Mouse (Mus musculus) forebrain, embryonic 15.5 days (tissue): ENCODE data around the gene Map1b. TPM values are rescaled to one million over a fixed set of nuclear protein-coding genes. Genes with fewer than 3 reads are reported as not detected.

Source experiments
- ATAC-seq: fragments of 200-750 bp; cut with Nextera tagmentation; replicated peaks from 2 replicates; pipeline ENCODE4 v1.8.0; 2017; ENCODE audit warnings: mild to moderate bottlenecking, moderate TSS enrichment, moderate library complexity
- H3K27ac ChIP-seq: fragments of 300-500 bp; sonication (generic); replicated peaks from 2 replicates; pipeline ENCODE4 v1.5.1; 2015; ENCODE audit warnings: mild to moderate bottlenecking, inconsistent platforms
- H3K27me3 ChIP-seq: fragments of 300-500 bp; sonication (generic); 2 replicates; pipeline ENCODE4 v1.6.1; 2015; ENCODE audit warnings: inconsistent platforms
- H3K36me3 ChIP-seq: fragments of 300-500 bp; sonication (generic); 2 replicates; pipeline ENCODE4 v1.6.1; 2015; ENCODE audit warnings: mild to moderate bottlenecking, inconsistent platforms
- H3K4me1 ChIP-seq: fragments of 300-500 bp; sonication (generic); 2 replicates; pipeline ENCODE4 v1.6.1; 2015; ENCODE audit warnings: inconsistent platforms
- H3K4me2 ChIP-seq: fragments of 300-500 bp; sonication (generic); replicated peaks from 2 replicates; pipeline ENCODE4 v1.6.1; 2015; ENCODE audit warnings: mild to moderate bottlenecking, inconsistent platforms
- H3K4me3 ChIP-seq: fragments of 300-500 bp; sonication (generic); 2 replicates; pipeline ENCODE4 v1.5.1; 2015; ENCODE audit warnings: mild to moderate bottlenecking, inconsistent platforms
- H3K9ac ChIP-seq: fragments of 300-500 bp; sonication (generic); replicated peaks from 2 replicates; pipeline ENCODE4 v1.6.1; 2015; ENCODE audit warnings: mild to moderate bottlenecking, inconsistent platforms
- H3K9me3 ChIP-seq: fragments of 300-500 bp; sonication (generic); 2 replicates; pipeline ENCODE4 v1.6.1; 2016; ENCODE audit warnings: inconsistent platforms
- WGBS: fragments of 180-500 bp; shearing (Covaris S2); methylation state at CpG from one replicate; pipeline ENCODE4 v1.1.7; 2015; ENCODE audit warnings: mixed read lengths; 5-methylcytosine and 5-hydroxymethylcytosine counted together
- polyA plus RNA-seq: library from polyadenylated mRNA; unstranded; fragments of >200 nt; fragmentation: Nextera tagmentation; extraction: Ambion mirVana; gene quantifications from 2 replicates; pipeline ENCODE4 v1.2.1, GENCODE M21; 2015

The Map1b gene
- polyA plus RNA-seq, 1 experiment from 2014 or later = 1,899 TPM

DNA sequence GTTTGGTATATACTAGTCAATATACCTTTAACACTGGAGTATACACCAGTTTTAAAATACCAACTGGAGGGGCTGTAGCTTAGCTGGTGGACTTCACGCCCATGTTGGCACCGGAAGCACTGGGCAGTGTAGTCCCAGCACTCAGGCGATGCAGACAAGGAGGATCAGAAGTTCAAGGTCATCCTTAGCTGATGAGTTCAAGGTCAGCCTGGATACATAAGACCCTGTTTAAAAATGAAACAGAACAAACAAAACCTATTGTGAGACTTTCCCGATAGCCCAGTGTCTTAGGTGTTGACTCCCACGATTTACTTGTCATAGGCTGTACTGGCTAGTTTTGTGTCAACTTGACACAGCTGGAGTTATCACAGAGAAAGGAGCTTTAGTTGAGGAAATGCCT, 1.5 kb upstream of the Map1b start:
- H3K4me2 ChIP-seq = no peak overlapping the region
- no peaks in the 10 kb centered on the region for H3K27me3 ChIP-seq
- no peaks in the 10 kb centered on the region for H3K9me3 ChIP-seq
- no peak overlapping the region for H3K4me3 ChIP-seq
- no peak overlapping the region for H3K9ac ChIP-seq
- WGBS = 92% methylated on average over 5 of the region's 5 CpGs
- no peaks in the 10 kb centered on the region for H3K36me3 ChIP-seq
- no peak for ATAC-seq
- no peak overlapping the region for H3K27ac ChIP-seq
- H3K4me1 ChIP-seq = peaks cover 19% of the 10 kb centered on the region

DNA sequence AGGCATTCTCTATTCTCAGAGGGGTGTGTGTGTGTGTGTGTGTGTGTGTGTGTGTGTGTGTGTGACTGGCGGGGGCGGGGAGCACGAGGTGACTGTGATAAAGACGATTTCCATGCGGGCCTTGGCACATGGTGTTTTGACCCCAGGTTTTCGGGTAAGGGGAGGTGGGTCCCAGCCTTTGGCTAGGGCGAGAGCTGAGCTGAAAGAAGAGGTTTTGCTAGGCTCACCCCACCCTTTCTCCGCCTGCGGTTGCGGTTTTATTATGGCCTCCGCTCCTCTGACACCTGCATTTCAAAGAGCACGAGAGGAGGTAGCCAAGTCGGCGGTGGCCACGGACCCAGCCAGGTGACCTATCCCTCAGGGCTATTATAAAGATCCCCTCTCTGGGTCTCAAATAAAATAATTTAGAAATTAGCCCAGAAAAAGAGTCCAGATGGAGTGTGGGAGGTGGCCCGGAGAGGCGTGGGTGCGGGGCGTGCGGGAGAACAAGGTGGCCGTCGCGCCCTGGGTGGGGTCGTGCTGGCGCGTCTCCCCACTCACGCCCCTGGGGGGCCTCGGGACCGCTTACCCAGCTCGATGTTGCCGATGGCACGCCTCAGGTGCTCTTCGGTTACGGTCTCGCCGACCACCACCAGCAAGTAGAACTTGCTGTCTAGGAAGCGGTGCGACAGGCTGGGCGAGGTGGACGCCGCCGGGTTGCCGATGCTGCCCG, 448 bp downstream of the Map1b start:
- peaks cover 38% of the 10 kb centered on the region for H3K4me1 ChIP-seq
- peak overlapping the region; percentile 99 for H3K27ac ChIP-seq
- peak; percentile 27 for ATAC-seq
- H3K4me2 ChIP-seq = peak overlapping the region; percentile 87
- no peaks in the 10 kb centered on the region for H3K27me3 ChIP-seq
- H3K36me3 ChIP-seq = no peaks in the 10 kb centered on the region
- WGBS = under 1% methylated on average over 43 of the region's 44 CpGs
- H3K4me3 ChIP-seq = peak overlapping the region; percentile 61
- H3K9me3 ChIP-seq = no peaks in the 10 kb centered on the region
- peak overlapping the region; percentile 76 for H3K9ac ChIP-seq

DNA sequence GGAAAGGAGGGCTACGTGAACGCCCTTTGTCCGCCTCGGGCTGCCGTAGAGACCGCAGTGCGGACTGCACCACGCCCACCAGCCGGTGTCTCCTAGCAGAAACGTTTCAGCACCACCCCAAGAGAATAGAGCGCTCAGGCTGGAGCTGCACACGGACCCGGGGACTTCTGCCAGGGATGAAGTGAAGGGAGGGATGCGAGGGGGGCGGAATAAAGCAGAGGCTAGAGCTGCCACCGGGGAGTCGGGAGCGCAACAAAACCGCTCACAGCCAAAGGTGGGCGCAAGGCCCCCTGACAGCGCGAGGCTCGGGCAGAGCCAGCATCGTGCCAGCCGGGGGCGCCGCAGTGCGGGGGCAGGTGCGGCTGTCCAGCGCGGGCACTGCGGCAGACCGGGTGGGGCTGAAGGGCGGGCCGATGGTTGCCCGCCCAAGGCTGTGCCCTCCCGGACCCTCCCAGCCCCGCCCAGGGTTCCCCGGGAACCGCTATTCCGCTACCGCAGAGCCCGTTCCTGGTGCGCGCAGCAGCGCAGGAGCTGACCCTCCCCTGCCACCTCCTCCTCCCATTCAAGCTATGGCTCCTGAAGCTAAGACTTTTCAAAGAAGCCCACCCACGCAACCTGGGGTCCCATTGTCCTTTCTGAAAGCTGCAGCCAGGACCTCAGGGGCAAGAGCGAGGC, 1.3 kb downstream of the Map1b start:
- peak; percentile 83 for ATAC-seq
- WGBS = 1% methylated on average over 45 of the region's 48 CpGs
- H3K36me3 ChIP-seq = no peaks in the 10 kb centered on the region
- peak overlapping the region; percentile 87 for H3K4me2 ChIP-seq
- no peaks in the 10 kb centered on the region for H3K9me3 ChIP-seq
- H3K4me1 ChIP-seq = peaks cover 44% of the 10 kb centered on the region
- H3K27ac ChIP-seq = peak overlapping the region; percentile 99
- H3K9ac ChIP-seq = peak overlapping the region; percentile 76
- H3K4me3 ChIP-seq = peak overlapping the region; percentile 61
- H3K27me3 ChIP-seq = no peaks in the 10 kb centered on the region

DNA sequence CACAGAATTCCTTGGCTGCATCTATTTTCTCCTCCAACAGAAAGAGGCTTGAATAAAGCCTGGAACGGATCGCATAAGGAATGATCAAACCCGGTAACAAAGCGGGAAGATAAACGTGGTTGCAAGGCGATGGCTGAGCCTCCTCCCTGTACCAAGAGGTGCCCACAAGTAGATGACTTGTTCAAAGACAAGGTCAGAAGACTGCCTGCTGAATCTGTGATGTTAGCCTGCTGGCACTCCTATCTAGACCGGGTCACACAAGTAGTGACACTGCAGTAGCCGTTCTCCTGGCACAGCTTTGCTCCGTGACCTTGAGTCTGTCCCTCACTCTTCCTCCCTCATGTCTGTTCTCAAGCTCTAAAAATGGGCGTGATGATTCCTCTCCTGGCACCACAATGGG, 2.4 kb downstream of the Map1b start:
- Histone ChIP-seq H3K27me3 (no peaks in the 10 kb centered on the region), H3K4me3 (peak overlapping the region; percentile 61), H3K4me2 (peak overlapping the region; percentile 87), H3K4me1 (peaks cover 53% of the 10 kb centered on the region), H3K27ac (peak overlapping the region; percentile 99), H3K9ac (peak overlapping the region; percentile 76), H3K9me3 (no peaks in the 10 kb centered on the region), H3K36me3 (no peaks in the 10 kb centered on the region)
- 2% methylated on average over 10 of the region's 10 CpGs for WGBS
- no peak for ATAC-seq

DNA sequence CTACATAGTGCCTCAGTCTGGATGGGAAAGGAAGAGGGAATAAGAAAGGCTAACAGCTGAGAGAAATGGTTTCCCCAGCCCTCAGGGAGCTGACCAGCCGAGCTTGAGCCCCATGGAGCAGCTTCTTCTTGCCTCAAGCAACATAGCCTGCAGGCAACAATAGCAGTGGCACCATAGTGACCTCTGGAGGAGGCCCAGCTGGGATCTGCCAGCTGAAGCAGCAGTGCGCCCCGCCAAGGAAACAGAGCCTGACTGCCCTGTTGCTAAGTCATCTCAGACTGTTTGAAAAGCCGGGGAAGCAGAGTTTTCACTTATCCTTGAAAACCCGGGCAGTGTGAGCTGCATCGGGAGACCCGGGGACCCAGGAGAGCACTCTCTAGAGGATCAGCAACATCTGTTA, 3.2 kb downstream of the Map1b start:
- Histone ChIP-seq H3K9me3 (no peaks in the 10 kb centered on the region), H3K4me2 (peak overlapping the region; percentile 87), H3K27ac (peak overlapping the region; percentile 99), H3K36me3 (peaks cover 3% of the 10 kb centered on the region; the same call in 1 of the 2 replicates), H3K27me3 (no peaks in the 10 kb centered on the region), H3K4me3 (peak overlapping the region; percentile 61), H3K9ac (peak overlapping the region; percentile 76), H3K4me1 (peaks cover 62% of the 10 kb centered on the region)
- ATAC-seq = no peak
- WGBS = under 1% methylated on average over 7 of the region's 7 CpGs

DNA sequence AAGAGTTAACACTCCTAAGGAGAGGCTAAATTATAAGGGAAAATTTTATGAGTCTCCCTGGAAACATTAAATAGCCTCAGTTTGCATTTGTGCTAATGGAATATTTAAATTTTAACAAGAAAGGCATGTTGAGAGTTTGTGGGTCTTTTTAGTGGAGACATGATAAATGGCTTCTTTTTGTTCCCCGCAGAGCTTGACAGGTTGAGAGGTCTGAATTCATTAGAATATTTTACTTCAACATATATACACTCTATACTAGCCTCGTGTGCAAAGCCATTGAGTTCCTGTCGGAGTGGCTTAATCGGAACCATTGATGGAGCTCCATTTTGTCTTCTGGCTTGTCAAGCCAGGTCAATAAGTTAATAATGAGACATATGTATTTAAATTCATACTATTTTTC, 6.4 kb downstream of the Map1b start:
- no peak overlapping the region for H3K4me3 ChIP-seq
- H3K9me3 ChIP-seq = no peaks in the 10 kb centered on the region
- H3K4me2 ChIP-seq = peak overlapping the region; percentile 11
- 49% methylated on average over 4 of the region's 4 CpGs for whole genome bisulfite sequencing
- no peaks in the 10 kb centered on the region for H3K27me3 ChIP-seq
- H3K4me1 ChIP-seq = peaks cover 80% of the 10 kb centered on the region
- H3K27ac ChIP-seq = no peak overlapping the region
- H3K9ac ChIP-seq = no peak overlapping the region
- ATAC-seq = no peak
- peaks cover 35% of the 10 kb centered on the region for H3K36me3 ChIP-seq

DNA sequence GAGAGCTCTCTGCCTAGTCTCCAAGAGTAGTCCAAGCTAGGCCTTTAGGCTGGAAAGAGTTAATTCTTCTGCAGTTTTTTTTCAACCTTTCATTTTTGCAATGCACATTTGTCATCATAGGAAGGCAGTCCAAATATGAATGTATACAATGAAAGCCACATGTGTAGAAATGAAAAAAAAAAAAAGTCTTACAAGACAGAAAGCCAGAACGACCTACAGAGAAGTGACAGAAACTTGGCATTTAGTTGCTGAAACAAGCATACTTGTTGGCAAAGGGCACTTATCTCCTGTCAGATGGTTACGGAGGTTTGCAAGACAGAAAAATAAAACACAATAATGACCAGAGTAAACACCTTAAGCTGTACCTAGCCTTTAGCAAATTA, 9.8 kb downstream of the Map1b start:
- Histone ChIP-seq H3K36me3 (peaks cover 41% of the 10 kb centered on the region), H3K4me2 (no peak overlapping the region), H3K9me3 (no peaks in the 10 kb centered on the region), H3K27ac (no peak overlapping the region), H3K4me3 (no peak overlapping the region), H3K27me3 (no peaks in the 10 kb centered on the region), H3K4me1 (peaks cover 89% of the 10 kb centered on the region), H3K9ac (no peak overlapping the region)
- 39% methylated on average over 2 of the region's 2 CpGs for WGBS
- ATAC-seq = no peak

DNA sequence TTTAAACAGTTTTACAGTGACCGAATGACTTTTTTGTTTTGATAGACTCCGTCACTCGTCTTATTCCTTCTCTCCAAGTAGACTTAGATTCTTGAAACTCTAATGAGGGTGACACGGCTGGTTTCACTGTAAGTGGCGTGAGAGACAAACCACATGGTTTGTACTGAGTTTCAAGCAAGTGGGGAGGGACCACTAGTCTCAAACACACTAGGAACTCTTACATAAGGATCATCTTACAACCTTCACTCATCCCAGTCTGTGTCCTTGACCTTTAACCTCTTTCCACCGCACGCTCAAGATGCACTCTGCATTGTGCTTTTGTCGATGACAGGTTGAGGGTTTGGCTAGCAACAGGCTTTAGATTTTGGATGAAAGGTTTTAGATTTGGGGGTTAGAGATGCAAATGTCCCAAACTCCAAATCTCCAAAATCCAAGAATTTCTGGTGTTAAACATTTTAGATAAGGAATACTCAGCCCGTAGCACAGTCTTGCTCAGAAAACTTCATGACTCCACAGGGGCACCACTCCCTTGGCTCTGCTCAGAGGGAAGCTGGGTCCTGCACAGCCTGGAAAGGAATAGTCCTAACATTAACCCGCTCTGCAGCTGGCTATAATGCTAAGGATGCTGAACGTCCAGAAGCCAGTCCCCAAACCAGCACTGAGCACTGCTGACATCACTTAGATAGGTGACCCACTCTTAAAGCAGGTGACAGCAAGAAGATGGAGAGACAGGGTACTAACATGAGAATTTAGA, 10.3 kb downstream of the Map1b start:
- Histone ChIP-seq H3K27ac (no peak overlapping the region), H3K27me3 (no peaks in the 10 kb centered on the region), H3K36me3 (peaks cover 41% of the 10 kb centered on the region), H3K4me1 (peaks cover 89% of the 10 kb centered on the region), H3K4me3 (no peak overlapping the region), H3K4me2 (no peak overlapping the region), H3K9ac (no peak overlapping the region), H3K9me3 (no peaks in the 10 kb centered on the region)
- 86% methylated on average over 11 of the region's 11 CpGs for WGBS
- ATAC-seq = no peak

DNA sequence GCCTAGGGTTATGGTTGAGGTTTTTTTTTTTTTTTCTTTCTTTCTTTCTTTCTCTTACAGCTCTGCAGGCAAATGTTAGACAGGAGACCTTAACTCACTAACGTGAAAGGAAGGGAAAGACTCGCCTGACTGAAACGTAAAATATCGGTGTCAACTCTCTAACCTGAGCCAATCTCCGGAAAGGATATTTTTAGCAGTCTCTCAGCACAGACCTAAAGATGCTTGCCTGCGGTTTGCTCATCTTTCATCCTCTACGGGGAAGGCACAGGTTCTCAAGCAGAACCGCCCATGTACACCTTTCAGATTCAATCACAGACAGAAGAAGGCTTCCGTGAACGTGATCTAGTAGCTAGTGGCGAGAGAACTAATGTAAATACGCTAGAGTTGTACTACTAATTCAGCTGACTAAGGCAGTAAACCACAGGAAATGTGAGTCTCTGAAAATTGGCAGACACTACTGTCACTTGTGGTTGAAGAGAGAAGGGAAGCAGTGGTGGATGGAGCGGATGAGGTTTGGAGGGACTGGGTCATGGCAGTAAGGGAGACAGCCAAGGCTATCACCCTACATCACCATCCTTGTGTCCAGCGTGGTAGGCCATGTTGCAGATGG, 12.9 kb downstream of the Map1b start:
- H3K27ac ChIP-seq = peak overlapping the region; percentile 4; the same call in 1 of the 2 replicates
- H3K4me3 ChIP-seq = no peak overlapping the region
- WGBS = 69% methylated on average over 14 of the region's 14 CpGs
- H3K4me1 ChIP-seq = peaks cover 88% of the 10 kb centered on the region
- H3K36me3 ChIP-seq = peaks cover 41% of the 10 kb centered on the region
- no peak overlapping the region for H3K9ac ChIP-seq
- H3K9me3 ChIP-seq = no peaks in the 10 kb centered on the region
- H3K4me2 ChIP-seq = no peak overlapping the region
- H3K27me3 ChIP-seq = no peaks in the 10 kb centered on the region
- no peak for ATAC-seq

DNA sequence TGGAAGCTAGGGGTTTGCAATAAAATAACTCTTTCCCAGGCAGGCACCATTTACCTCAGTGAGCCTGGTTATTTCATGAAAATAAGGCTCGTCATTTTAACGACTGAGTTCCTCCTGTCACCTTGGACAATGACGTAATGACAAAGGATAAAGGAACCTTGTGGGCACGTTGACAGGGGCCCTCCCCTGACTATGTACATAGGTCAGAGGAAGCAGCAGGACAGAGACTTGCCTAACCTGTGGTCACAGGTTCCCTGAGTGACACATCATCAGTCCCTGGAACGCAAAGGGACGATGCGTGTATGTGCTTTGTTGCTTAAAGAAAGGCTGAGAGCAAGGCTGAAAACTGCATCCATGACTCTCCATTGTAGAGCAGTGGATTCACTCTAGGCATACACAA, 13.4 kb downstream of the Map1b start:
- H3K27me3 ChIP-seq = no peaks in the 10 kb centered on the region
- 0 out of 2 replicates have a peak overlapping the region, but pooled peaks have one; percentile 29 for H3K9ac ChIP-seq
- H3K36me3 ChIP-seq = peaks cover 36% of the 10 kb centered on the region
- H3K27ac ChIP-seq = peak overlapping the region; percentile 49
- H3K9me3 ChIP-seq = no peaks in the 10 kb centered on the region
- no peak overlapping the region for H3K4me3 ChIP-seq
- 16% methylated on average over 7 of the region's 7 CpGs for whole genome bisulfite sequencing
- ATAC-seq = no peak
- H3K4me1 ChIP-seq = peaks cover 87% of the 10 kb centered on the region
- peak overlapping the region; percentile 36; the same call in 1 of the 2 replicates for H3K4me2 ChIP-seq

DNA sequence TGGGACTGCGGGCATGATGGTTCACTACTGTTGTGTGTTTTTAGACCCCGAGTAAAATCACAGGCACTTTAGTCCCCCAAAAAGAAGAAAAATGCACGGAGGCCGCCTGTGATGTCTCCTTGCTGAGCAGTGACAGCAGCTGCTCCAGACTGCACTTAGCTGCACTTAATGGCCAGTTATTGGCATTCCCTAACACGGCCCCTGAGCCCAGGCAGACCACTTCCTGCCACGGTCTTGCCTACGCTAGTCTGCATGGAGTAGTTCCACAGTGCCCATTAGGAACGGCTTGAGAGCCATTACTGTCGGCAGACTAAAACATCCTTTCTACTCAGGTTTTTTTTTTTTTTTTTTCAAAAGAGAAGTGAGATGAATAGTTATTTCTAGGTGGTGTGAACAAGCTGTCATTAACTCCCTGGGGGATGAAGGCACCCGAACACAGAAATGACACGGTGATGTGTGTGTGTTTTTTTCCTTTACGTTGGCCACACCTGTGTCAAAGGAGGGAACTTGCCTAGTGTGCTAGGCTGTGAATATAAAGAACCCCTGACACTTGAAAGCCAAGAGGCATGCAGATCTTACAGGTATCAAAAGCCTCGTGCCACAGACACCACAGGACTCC, 14.1 kb downstream of the Map1b start:
- Histone ChIP-seq H3K9me3 (no peaks in the 10 kb centered on the region), H3K4me3 (no peak overlapping the region), H3K36me3 (peaks cover 29% of the 10 kb centered on the region), H3K4me2 (peak overlapping the region; percentile 36), H3K27me3 (no peaks in the 10 kb centered on the region), H3K9ac (peak overlapping the region; percentile 29; the same call in 1 of the 2 replicates), H3K27ac (peak overlapping the region; percentile 49), H3K4me1 (peaks cover 90% of the 10 kb centered on the region)
- 16% methylated on average over 13 of the region's 13 CpGs for WGBS
- ATAC-seq = peak; percentile 55
